Mouse (Mus musculus) mature B cell (primary cell): ENCODE results near the gene Tnik.

Source experiments
- in situ Hi-C: fragments of 300-500 bp; cut with MboI; formaldehyde crosslinking; loops from 2 replicates; pipeline ENCODE4 v1.14.3; 2019

Tnik gene

GRCm38 (mm10) chr3:28405391-28405790, 142.4 kb downstream of the Tnik start:
- in situ Hi-C loops = no loop called here

- in situ Hi-C loops = no loop called here
Measured at GRCm38 (mm10) chr3:28408859-28409459, 145.9 kb downstream of the Tnik start.

GRCm38 (mm10) chr3:28410269-28410668, 147.3 kb downstream of the Tnik start:
- in situ Hi-C loops = no loop called here

- in situ Hi-C loops = no loop called here
Measured at GRCm38 (mm10) chr3:28415986-28416385, 153.0 kb downstream of the Tnik start.

GRCm38 (mm10) chr3:28417091-28417715, 154.2 kb downstream of the Tnik start:
- in situ Hi-C loops = no loop called here

GRCm38 (mm10) chr3:28420194-28420593, 157.2 kb downstream of the Tnik start:
- in situ Hi-C loops = no loop called here

- in situ Hi-C loops = no loop called here
Measured at GRCm38 (mm10) chr3:28420698-28421097, 157.7 kb downstream of the Tnik start.

GRCm38 (mm10) chr3:28421798-28422197, 158.8 kb downstream of the Tnik start:
- in situ Hi-C loops = no loop called here

GRCm38 (mm10) chr3:28422221-28422620, 159.2 kb downstream of the Tnik start:
- in situ Hi-C loops = no loop called here

GRCm38 (mm10) chr3:28425911-28426310, 162.9 kb downstream of the Tnik start:
- in situ Hi-C loops = no loop called here

GRCm38 (mm10) chr3:28431459-28431858, 168.4 kb downstream of the Tnik start:
- in situ Hi-C loops = no loop called here

GRCm38 (mm10) chr3:28432321-28432720, 169.3 kb downstream of the Tnik start:
- in situ Hi-C loops = no loop called here

- in situ Hi-C loops = no loop called here
Measured at GRCm38 (mm10) chr3:28435478-28435877, 172.5 kb downstream of the Tnik start.

GRCm38 (mm10) chr3:28437429-28437828, 174.4 kb downstream of the Tnik start:
- in situ Hi-C loops = no loop called here

GRCm38 (mm10) chr3:28441545-28441944, 178.5 kb downstream of the Tnik start:
- in situ Hi-C loops = no loop called here

GRCm38 (mm10) chr3:28442116-28442515, 179.1 kb downstream of the Tnik start:
- in situ Hi-C loops = no loop called here

- in situ Hi-C loops = no loop called here
Measured at GRCm38 (mm10) chr3:28447950-28448349, 184.9 kb downstream of the Tnik start.

GRCm38 (mm10) chr3:28453458-28453857, 190.4 kb downstream of the Tnik start:
- in situ Hi-C loops = no loop called here

GRCm38 (mm10) chr3:28456842-28457241, 193.8 kb downstream of the Tnik start:
- in situ Hi-C loops = no loop called here

GRCm38 (mm10) chr3:28457517-28457916, 194.5 kb downstream of the Tnik start:
- in situ Hi-C loops = no loop called here

- in situ Hi-C loops = no loop called here
Measured at GRCm38 (mm10) chr3:28466688-28467087, 203.7 kb downstream of the Tnik start.

GRCm38 (mm10) chr3:28467148-28467754, 204.2 kb downstream of the Tnik start:
- in situ Hi-C loops = no loop called here

GRCm38 (mm10) chr3:28467871-28468285, 204.9 kb downstream of the Tnik start:
- in situ Hi-C loops = no loop called here
